Mouse (Mus musculus) c-Kit-positive CD71-positive TER-119-negative erythroid progenitor cells, embryonic 14.5 days (primary cell): ENCODE measurements at regions not wholly inside any gene's neighbourhood (a gene's known extent, or its start where the extent isn't known, plus 50 kb on each side); places are given as distances from the start of the nearest gene placed in this dataset.

ENCODE experiments used
- DNase-seq: peaks from one replicate; pipeline ENCODE4 v3.0.0-alpha.2; 2013; ENCODE audit warnings: low read depth

GRCm38 (mm10) chr2:45356558-45357170 is 239.5 kb upstream of the Zeb2 start:
- no peak for DNase-seq

DNA sequence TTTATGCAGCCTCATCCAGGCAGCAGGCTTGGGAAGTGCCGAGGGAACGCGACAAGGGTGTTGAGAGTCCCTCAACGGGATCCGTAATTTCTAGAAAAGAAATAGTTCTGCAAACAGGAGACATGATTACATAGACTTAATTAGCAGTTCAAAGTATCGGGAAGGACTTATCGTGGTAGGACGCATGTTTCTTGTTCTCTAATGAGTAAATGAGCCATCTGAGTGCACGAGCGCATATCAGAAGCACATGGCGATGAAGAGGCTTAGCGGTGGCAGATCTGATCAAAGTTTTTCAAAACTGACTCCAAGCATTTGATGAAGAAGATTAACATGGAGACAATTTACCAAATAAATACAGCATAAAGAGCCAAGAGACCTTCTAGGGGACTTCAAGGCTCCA is 238.8 kb upstream of the Zeb2 start:
- no peak for DNase-seq

DNA sequence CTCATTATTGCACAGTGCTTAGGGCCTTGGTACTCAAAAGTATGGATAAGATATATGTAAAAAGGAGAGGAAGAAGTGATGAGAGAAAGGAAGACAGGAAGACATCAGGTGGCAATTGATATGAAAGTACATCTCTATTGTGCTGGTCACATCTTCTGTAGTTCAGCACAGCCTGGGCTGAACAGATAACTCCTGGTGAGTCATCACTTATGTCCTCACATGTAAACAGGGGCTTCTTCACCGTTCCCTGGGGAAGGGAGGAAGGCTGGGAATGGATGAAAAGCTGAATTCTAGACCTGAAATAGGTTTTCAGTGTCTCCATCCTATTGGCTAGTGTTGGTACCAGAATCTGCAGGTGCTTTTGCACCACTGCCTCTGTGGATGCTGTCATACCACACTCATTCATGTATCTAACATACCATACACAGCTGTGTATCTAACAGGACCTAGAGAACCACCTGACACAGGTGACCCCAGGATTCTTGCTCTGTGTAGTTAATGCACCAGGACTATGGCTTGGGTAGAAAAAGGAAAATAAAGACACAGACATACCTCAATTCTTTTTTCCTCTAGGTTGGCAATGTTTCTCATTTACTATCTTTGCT is 234.4 kb upstream of the Zeb2 start:
- no peak for DNase-seq

- DNase-seq: no peak
Observed at GRCm38 (mm10) chr2:45346358-45346757, 229.2 kb upstream of the Zeb2 start.

- DNase-seq: no peak
Observed at GRCm38 (mm10) chr2:45339866-45340265, 222.7 kb upstream of the Zeb2 start.

DNA sequence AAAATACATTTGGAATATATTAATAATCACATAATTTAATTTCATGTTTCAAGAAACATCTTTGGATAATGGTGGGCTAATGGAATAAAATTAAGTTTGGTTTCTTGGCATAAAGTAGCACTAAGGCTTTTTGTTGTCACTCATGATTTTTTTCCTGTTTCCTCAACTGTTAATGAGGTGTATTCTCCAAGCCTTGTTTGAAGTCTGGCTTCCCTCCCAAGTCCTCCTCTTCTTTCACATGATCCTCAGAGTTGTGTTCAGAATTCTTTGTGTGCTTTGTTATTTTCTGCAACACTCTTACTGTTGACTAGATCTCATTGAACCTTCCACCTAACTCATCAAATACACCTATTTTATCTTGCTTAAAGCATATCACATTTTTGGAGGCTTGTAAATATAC is 221.6 kb upstream of the Zeb2 start:
- DNase-seq: no peak

GRCm38 (mm10) chr2:45316945-45317565 is 199.9 kb upstream of the Zeb2 start:
- DNase-seq: no peak

DNA sequence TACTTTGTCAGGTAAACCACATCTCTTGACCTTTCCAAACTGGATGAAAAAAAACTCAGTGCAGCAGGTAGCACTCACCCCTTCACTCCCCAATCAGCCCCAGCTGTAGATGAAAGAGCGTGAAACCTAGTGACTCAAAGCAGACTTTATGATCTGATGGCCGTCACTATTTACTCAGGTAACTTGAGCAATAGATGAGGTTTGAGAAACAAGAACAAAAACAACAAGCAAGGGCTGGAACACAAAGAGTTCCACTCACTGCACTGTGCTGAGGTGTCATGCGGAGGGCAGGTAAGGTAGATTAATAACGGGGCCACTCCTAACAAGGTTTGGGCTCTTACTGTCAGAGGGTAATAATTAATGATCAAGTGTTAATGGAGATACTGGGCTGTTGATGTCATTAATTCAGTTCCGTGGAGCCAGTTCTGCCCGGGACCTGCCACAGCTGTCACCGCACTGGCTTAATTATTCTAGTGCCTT is 170.4 kb upstream of the Zeb2 start:
- DNase-seq: no peak

- DNase-seq: no peak
Observed at GRCm38 (mm10) chr2:45283811-45284210, 166.6 kb upstream of the Zeb2 start.

DNA sequence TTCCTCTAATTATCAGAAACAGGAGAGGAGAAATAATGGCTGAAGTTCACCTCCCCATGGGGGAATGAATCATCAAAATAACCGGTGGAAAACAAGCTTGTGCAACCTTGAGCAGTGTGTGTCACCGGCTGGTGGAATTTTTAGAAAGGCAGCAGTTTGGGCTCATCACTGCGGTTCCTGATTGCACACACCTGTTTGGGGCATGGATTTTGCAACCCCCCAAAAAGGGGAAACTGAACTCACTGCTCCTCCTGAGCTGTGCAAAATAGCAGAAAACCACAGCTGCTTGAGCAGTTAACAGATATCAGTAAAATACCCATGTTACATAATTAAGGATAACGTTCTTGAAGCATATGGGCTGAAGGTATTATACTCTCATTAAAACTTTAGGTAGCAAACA is 162.3 kb upstream of the Zeb2 start:
- peak; percentile 3 for DNase-seq

DNA sequence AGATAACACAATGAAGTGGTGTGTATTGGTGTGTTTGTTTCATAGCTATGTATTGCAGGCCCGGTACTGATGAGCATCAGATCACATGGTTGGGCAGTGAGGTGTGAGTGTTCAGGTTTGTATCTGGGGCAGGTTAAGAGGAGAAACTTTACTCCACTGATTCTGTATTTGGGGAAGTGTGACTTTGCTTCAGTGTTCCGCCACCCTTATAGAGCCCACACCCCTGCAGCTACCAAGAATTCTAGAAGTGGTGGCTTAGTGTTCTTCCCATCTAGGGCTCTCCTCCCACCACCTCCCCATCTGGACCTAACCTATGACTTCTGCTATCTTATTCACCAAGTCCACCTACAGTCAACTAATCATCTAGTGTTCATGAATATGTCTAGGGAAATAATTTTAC is 160.4 kb upstream of the Zeb2 start:
- DNase-seq: no peak

DNA sequence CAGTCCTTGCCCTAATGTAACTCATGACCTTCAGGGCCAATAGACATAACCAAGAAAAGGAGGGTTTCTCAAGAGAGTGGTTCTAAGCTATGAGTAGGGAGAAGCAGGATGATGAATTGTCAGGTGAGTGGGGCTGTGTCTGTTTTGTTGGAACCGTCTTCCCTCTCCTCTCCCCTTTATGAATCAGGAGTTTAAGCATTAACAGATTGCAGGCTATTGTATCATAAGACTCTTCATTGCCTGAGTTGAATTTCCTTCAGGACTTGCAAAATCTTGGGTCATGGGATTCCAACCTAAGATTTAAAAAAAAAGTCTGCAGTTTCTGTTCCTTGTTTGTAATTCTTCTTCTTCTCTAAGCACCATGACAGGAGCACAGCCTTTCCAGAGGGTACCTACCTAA is 159.5 kb upstream of the Zeb2 start:
- no peak for DNase-seq

DNA sequence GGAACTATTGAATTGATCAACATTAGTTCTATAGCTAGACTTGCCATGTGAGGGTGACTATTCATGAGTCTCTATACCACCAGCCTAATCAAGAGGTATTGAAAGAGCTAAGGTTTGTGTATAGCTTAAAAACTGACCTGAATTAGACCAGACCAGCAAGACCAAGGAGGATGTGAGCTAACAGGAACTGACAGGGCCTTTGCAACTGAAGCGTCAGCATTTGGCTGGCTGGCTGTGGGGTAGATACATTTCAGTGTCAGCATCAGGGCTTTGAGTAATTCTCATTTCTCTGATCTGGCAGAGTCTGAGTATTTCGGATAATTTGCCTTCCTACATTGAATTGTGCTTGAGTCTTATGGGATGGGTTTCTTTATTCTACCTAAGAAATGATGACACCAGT is 152.8 kb upstream of the Zeb2 start:
- no peak for DNase-seq

DNA sequence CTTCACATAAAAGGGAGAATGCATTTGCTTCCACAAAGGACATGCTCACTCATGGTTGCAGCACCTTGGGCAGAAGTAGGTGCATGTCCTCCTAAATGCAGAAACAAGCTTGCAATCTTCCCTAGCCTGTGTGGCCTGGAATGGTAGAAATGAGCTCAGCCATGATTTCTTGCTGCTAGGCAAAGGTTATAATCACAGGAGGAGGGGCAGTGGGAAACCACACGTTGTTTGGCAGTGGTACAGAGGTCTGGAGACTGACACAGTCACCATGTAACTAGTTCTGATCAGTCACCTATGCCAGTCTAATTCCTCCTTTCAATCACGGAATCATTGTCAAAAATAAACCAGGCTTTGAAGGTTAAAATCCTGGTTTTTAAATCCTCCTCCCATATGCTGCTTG is 148.6 kb upstream of the Zeb2 start:
- DNase-seq: no peak

GRCm38 (mm10) chr2:45261949-45262348 is 144.8 kb upstream of the Zeb2 start:
- DNase-seq: no peak

DNA sequence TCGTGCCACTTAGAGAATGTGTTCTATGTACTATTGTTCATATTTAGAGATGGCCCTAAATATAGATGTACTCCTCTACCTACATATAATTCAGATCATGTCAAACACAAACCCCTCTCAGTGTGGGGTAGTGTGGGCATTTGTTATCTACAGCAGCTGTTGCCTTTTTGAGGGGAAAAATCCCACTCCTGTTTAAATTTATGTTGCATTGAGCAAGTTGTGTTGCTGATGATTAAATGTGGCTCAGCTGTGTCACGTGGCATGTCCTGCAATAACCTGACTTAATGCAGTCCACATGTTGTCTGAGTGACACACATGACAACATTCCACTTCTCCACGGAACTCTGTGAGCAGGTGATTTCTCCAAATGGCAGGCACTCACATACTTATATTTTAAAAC is 141.7 kb upstream of the Zeb2 start:
- no peak for DNase-seq

- no peak for DNase-seq
Observed at GRCm38 (mm10) chr2:45256373-45256772, 139.2 kb upstream of the Zeb2 start.

GRCm38 (mm10) chr2:45253936-45254335 is 136.7 kb upstream of the Zeb2 start:
- DNase-seq: no peak

DNA sequence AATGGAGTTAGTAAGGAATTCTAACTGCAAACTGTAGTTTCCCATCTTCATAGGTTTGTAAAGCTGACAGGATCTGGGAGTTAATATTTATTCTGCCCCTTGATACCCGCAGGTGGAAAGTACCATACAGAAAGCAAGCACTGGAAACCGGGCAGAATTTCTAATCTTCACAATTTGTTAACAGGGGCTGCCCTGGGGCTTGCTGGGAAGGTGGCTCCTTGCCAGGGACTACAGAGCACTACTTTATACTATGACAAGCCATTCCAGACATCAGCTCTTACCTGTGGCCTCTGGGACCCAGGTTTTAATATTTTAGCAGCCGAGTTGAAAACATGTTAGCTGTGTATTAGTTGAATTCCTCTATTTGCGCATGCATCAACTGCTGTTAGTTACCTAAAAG is 135.1 kb upstream of the Zeb2 start:
- DNase-seq: no peak

- DNase-seq: no peak
Observed at GRCm38 (mm10) chr2:45249658-45250057, 132.5 kb upstream of the Zeb2 start.

- no peak for DNase-seq
Observed at GRCm38 (mm10) chr2:45246061-45246945, 129.1 kb upstream of the Zeb2 start.

- no peak for DNase-seq
Observed at GRCm38 (mm10) chr2:45245506-45245905, 128.3 kb upstream of the Zeb2 start.

DNA sequence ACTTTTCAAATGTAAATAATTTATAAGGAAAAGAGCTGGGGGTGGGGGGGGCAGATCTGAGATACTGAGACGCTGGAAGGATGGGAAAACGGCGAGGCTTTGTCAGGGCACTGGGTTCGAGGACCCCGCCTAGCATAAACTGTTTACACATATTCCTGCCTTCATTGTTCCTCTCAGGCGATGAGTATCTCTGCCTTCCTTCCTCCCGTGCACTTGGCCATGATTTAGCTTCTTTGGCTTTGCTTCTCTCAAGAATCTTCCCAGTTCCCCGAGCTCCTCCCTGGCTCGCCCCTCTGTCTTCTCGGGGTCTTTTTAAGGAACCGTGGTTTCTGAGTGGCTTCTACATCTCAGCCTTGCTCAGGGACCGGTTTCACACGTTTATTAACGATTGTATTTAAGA is 127.3 kb upstream of the Zeb2 start:
- DNase-seq: no peak
